Mouse (Mus musculus): ENCODE measurements around the gene Ap5z1. TPM values are rescaled to one million over a fixed set of nuclear protein-coding genes. Genes with fewer than 3 reads are reported as not detected.

The Ap5z1 gene
- 17.3 and 19.7 TPM in 2 replicates for polyA plus RNA-seq (2012; rRNA removed)

DNA sequence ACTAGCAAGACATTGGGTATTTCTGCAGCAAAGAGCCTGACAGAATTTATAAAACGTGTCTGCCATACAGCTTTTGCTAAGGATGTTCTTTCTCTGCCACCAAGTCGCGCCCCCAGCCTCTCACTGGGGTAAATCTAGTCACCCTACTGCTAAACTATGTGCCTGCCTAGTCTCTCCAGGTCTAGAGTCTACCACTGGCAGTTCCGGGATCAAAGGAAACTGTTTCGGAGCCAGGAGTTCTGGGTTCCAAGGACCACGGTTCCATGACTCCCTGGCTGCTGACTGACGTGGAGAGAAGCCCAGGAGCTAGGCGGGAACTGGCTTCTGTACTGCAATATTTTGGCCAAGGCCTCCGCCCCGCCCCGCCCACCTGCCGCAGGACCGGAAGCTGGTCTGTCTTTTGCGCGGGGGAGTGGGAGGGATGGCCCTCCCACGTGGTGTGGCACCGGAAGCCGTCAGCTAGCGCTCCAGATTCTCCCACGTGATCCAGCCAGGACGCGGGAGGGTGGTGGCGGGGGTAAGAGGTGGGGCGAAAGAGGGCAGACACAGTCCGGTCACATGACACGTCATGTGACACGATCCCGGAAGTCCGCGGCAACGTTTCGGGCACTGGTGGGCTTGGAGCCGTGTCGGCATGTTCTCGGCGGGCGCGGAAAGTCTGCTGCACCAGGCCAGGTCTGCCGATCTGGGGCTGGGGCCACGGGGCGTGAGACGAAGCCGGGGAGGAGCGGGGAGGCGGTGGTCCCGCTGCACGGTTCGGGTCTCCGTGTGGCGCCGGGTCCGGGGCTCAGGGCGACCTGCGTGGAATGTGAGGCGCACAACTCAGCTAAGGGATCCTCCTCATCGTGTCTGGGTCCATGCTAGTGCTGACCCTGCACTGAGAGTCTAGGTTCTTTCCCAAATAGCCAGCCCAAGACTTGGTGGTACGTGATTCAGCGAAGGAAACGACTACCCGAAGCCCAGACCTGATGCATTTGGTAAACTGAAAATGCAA is at the start of gene Ap5z1:
TSS of gene Ap5z1 (plus strand) at position 484 of the 994 bp plus-strand sequence.

Other genes starting within 250 kb of the Ap5z1 start
- gene Foxk1, start 62.4 kb upstream of the Ap5z1 start, polyA plus RNA-seq (2012; rRNA removed): 13.6 and 15.6 TPM in 2 replicates
- gene Papolb, start 66.1 kb downstream of the Ap5z1 start, polyA plus RNA-seq (2012; rRNA removed): 0.22 and 0.34 TPM in 2 replicates
- 4.3 and 4.8 TPM in 2 replicates for gene Radil, start 87.2 kb downstream of the Ap5z1 start, polyA plus RNA-seq (2012; rRNA removed)
- 3.4 and 3.6 TPM in 2 replicates for gene Mmd2, start 144.9 kb downstream of the Ap5z1 start, polyA plus RNA-seq (2012; rRNA removed)
- gene Wipi2, start 163.8 kb downstream of the Ap5z1 start, polyA plus RNA-seq (2012; rRNA removed): 44.2 and 52.7 TPM in 2 replicates
- gene Slc29a4, start 228.6 kb downstream of the Ap5z1 start, polyA plus RNA-seq (2012; rRNA removed): 26.7 and 30.3 TPM in 2 replicates

All from central nervous system, embryonic 11.5 days (tissue).